Mouse (Mus musculus): ENCODE results near the gene Asap3.

GRCm38 (mm10) chr4:136220133-136220775 lies 14.1 kb downstream of the Asap3 start:
- no peak for TF ChIP-seq CTCF (IDR thresholded peaks at IDR 0.05; ENCODE audit: low read depth)
- no peak for TF ChIP-seq EP300 (optimal IDR thresholded peaks at IDR 0.05)
